Mouse (Mus musculus): ENCODE measurements at regions not wholly inside any gene's neighbourhood (a gene's known extent, or its start where the extent isn't known, plus 50 kb on each side); places are given as distances from the start of the nearest gene placed in this dataset.

DNA sequence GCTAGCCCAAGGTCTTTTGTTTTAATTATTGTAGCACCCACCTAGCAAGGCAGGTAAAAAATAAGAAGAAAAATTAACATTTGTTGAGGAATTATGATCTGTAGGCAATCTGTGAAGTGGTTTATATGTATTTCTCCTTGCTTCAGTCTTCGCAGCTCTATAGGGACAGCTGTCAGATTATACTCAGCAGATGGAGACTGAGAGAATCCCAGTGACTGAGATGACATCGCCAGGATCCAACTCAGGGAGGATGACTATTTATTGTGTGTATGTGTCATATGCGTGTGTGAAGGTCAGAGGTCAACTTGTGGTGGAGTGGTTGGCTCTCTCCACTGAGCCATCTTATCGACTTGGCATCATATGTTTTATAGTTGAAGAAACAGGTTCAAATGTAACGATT is 362.0 kb upstream of the Chd6 start:
- in situ Hi-C loops (cut with MboI; ENCODE audit: low pct_unique_long_range_greater_than_20kb in 1 of 2, low sequenced_read_pairs in 2 of 2, unreplicated experiment in 1 of 2), result no loop called here

- in situ Hi-C loops (cut with MboI; ENCODE audit: low pct_unique_long_range_greater_than_20kb in 1 of 2, low sequenced_read_pairs in 2 of 2, unreplicated experiment in 1 of 2), result no loop called here
Measured at GRCm38 (mm10) chr2:161470025-161470424, 361.1 kb upstream of the Chd6 start.

DNA sequence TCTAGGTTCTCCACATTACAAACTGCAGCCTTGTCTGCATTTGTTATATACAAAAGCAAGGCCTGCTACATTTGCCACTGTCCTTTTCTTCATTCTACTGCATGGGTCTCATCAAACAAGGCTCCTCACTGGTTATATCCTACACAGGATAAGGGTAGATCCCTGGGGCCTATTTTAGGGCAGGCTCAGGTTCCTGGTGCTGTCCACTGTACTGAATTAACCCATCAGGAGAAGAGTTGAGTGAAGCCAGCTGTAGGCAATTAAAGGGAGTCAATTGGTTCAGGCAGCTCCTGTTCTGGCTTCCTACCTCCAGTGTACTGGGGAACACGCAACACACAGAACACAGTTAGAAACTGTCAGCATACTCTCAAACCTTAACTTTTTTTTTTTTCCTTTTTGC is 358.2 kb upstream of the Chd6 start:
- in situ Hi-C loops (cut with MboI; ENCODE audit: low pct_unique_long_range_greater_than_20kb in 1 of 2, low sequenced_read_pairs in 2 of 2, unreplicated experiment in 1 of 2), result no loop called here

GRCm38 (mm10) chr2:161460600-161460999 is 351.7 kb upstream of the Chd6 start:
- in situ Hi-C loops (cut with MboI; ENCODE audit: low pct_unique_long_range_greater_than_20kb in 1 of 2, low sequenced_read_pairs in 2 of 2, unreplicated experiment in 1 of 2), result no loop called here

DNA sequence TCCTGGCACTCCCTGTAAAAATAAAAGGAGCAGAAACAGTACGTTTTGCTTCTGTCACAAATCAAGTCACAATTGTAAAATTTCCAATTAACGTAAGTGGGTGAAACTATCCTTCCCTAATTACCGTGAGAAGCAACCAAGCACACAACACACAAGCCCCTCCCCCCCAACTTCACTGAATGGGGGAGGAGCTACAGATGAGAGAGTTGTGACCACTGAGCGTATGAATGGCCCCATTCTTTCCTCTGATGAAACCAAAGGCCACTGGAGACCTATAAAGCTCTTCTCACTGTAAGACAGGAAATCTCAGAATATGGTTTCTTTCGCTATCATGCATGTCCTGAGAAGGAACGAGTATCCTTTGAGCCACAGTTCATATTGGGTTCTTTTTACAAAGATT is 345.6 kb upstream of the Chd6 start:
- in situ Hi-C loops (cut with MboI; ENCODE audit: low pct_unique_long_range_greater_than_20kb in 1 of 2, low sequenced_read_pairs in 2 of 2, unreplicated experiment in 1 of 2), result no loop called here

DNA sequence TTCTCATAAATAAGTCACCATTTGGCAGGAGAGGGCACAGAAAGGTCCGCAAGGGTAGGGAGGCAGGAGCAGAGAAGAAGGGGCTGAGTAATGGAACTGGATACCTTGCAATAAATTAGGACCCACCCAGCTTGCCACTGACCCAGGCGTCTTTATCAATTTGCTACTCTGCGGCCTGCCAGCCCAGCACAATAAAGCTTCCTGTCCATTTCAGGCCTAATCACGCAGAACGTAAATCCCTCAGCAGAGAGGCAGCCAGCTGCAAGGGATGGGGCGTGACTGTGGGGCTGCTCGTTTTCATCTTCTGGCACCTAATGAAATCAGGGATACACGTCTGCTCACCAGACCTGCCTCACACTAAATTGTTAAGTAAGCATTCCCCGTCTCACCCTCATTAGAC is 324.9 kb upstream of the Chd6 start:
- in situ Hi-C loops (cut with MboI; ENCODE audit: low pct_unique_long_range_greater_than_20kb in 1 of 2, low sequenced_read_pairs in 2 of 2, unreplicated experiment in 1 of 2), result no loop called here

- in situ Hi-C loops (cut with MboI; ENCODE audit: low pct_unique_long_range_greater_than_20kb in 1 of 2, low sequenced_read_pairs in 2 of 2, unreplicated experiment in 1 of 2), result no loop called here
Measured at GRCm38 (mm10) chr2:161429294-161429693, 320.4 kb upstream of the Chd6 start.

- in situ Hi-C loops (cut with MboI; ENCODE audit: low pct_unique_long_range_greater_than_20kb in 1 of 2, low sequenced_read_pairs in 2 of 2, unreplicated experiment in 1 of 2), result no loop called here
Measured at GRCm38 (mm10) chr2:161425587-161425986, 316.7 kb upstream of the Chd6 start.

DNA sequence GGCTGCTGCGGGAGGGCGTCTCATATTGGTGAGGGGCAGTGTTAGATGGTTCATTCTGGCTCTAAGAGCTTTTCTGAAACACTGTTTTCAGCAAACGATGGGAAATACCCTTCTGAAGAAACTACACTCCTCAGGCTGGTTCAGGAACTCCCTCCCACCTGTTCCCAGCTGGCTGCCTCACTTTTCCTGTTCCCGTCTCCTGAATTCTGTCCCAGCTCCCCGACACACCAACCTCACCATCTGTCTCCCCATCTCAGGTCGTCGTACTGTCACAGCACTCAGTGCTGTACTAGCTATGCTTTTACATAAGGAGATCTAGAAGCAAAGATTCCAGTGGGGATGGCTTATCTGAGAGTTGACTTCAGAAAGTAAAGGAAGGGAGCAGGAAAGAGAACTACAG is 309.2 kb upstream of the Chd6 start:
- in situ Hi-C loops (cut with MboI; ENCODE audit: low pct_unique_long_range_greater_than_20kb in 1 of 2, low sequenced_read_pairs in 2 of 2, unreplicated experiment in 1 of 2), result no loop called here

- in situ Hi-C loops (cut with MboI; ENCODE audit: low pct_unique_long_range_greater_than_20kb in 1 of 2, low sequenced_read_pairs in 2 of 2, unreplicated experiment in 1 of 2), result no loop called here
Measured at GRCm38 (mm10) chr2:161416218-161416927, 307.5 kb upstream of the Chd6 start.

DNA sequence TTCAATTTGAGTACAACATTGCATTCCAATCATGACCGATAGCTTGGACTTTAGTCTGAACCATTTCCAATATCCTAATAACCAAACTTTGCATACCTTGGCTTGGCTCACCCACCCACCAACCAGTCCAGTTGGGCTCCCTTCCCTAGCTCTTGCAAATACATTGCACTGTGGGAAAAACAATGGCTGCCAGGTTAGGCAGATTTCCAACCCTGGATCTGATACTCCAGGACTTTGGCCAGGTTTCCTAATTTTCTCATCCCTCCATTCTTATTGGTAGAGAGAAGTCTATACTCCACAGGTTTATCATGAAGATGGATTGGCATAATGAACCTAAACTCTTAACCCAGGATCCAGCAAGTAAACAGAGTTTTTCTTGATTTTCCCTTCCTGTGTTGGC is 299.4 kb upstream of the Chd6 start:
- in situ Hi-C loops (cut with MboI; ENCODE audit: low pct_unique_long_range_greater_than_20kb in 1 of 2, low sequenced_read_pairs in 2 of 2, unreplicated experiment in 1 of 2), result no loop called here

- in situ Hi-C loops (cut with MboI; ENCODE audit: low pct_unique_long_range_greater_than_20kb in 1 of 2, low sequenced_read_pairs in 2 of 2, unreplicated experiment in 1 of 2), result no loop called here
Measured at GRCm38 (mm10) chr2:161405847-161406384, 297.0 kb upstream of the Chd6 start.

GRCm38 (mm10) chr2:161398061-161398460 is 289.2 kb upstream of the Chd6 start:
- in situ Hi-C loops (cut with MboI; ENCODE audit: low pct_unique_long_range_greater_than_20kb in 1 of 2, low sequenced_read_pairs in 2 of 2, unreplicated experiment in 1 of 2), result no loop called here

DNA sequence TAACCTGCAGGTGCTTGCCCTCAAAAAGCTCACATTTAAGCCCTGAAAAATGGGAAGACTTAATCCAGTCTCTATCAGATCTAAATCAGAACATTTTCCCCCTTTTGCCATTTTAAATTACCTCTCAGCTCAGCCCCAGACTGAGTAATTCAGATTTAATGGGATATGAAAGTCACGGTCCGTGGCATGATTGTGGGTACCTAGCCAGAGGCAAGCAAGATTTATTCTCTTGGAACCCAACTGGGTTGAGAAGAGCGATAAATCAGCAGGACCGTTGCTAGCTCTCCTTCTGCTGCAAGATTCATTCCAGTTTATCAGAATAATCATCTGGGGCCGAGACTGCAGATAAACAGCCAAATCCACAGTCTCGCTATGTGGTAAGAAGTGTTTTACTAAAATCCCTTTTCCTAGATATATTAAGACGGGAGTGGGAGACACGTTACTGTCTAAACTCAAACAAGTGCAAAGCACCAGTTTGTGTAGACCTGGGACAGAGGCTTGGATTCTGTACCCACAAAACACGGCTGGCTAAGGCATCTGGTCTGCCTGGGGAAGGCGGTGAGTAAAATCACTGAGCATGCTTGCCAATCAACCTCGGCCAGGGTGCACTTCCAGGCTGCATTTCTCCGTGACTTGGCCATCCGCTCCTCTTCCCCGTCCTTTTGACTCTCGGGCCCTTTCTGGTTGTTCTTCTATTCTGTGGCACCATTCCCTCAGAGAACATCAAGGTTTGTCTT is 282.2 kb upstream of the Chd6 start:
- in situ Hi-C loops (cut with MboI; ENCODE audit: low pct_unique_long_range_greater_than_20kb in 1 of 2, low sequenced_read_pairs in 2 of 2, unreplicated experiment in 1 of 2), result no loop called here

- in situ Hi-C loops (cut with MboI; ENCODE audit: low pct_unique_long_range_greater_than_20kb in 1 of 2, low sequenced_read_pairs in 2 of 2, unreplicated experiment in 1 of 2), result no loop called here
Measured at GRCm38 (mm10) chr2:161389318-161389835, 280.5 kb upstream of the Chd6 start.

DNA sequence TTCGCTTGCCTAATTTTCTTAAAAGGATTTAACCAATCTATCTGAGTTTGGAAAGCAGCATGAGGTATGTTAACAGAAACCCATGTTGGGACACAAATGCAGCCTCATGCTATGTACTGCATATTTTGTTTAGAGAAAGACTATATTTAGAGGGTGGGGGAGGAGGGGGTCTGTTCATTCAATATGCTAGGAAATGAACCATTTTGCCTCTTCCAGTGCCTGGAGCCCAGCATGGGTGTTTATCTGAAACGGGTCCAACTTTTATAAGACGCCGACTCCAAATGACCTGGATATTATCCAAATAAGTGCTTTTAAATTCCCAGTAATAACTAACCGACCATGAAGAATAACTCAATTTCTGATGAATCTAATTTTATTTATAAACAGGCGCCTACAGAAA is 278.2 kb upstream of the Chd6 start:
- in situ Hi-C loops (cut with MboI; ENCODE audit: low pct_unique_long_range_greater_than_20kb in 1 of 2, low sequenced_read_pairs in 2 of 2, unreplicated experiment in 1 of 2), result no loop called here

DNA sequence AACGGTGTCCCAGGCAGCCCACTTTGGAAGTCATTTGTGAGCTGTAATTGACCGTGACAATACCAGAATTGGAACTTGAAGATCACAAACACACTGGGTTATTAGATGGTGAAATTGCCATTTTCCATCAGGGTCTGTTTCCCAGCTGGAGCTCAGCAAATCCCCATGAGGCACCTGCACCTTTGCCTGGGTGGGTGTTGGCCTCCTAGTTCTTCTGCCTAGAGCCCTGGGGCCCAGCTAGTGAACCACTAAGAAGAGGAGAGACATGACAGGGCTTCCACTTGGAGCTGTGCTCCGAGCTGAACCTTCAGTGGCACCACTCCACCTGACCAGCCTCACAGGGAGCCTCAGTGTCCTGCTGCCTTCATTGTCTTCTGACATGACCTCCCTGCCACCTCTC is 273.5 kb upstream of the Chd6 start:
- in situ Hi-C loops (cut with MboI; ENCODE audit: low pct_unique_long_range_greater_than_20kb in 1 of 2, low sequenced_read_pairs in 2 of 2, unreplicated experiment in 1 of 2), result no loop called here

DNA sequence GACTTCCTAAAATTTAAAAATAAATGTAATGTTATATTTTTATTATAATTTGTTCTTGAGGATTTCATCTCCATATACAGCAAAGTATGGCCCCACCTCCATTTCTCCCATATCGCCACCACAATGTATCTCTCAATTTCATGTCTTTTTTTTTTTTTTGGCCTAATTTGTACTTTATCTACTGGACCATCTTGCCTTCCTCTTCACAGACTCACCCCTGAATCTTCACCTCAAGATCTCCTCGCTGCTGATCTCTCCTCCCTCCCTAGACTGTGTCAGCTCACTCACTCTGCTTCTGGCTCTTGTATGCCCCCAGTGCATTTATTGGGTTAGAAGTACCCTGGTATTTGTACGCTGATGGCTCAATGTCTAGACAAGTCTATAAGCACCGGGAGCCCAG is 269.4 kb upstream of the Chd6 start:
- in situ Hi-C loops (cut with MboI; ENCODE audit: low pct_unique_long_range_greater_than_20kb in 1 of 2, low sequenced_read_pairs in 2 of 2, unreplicated experiment in 1 of 2), result no loop called here

DNA sequence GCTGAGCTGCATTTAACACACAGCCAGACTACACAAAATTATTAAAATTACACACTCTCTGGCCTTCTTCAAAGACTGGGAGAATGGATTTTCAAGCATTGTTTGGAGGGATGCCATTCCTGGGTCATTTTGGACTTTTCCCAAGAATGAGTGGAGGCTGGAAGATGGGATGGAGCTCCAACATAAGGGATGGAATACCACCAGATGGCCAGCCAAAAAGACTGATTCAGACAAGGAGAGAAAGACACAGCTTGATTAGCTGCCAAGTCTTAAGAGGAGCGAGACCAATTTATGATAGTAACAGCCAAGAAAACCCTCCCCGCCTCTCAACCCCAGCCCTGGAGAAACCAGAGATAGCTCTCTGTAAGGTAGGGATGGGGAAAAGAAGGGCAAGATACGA is 253.4 kb upstream of the Chd6 start:
- in situ Hi-C loops (cut with MboI; ENCODE audit: low pct_unique_long_range_greater_than_20kb in 1 of 2, low sequenced_read_pairs in 2 of 2, unreplicated experiment in 1 of 2), result no loop called here

- in situ Hi-C loops (cut with MboI; ENCODE audit: low pct_unique_long_range_greater_than_20kb in 1 of 2, low sequenced_read_pairs in 2 of 2, unreplicated experiment in 1 of 2), result no loop called here
Measured at GRCm38 (mm10) chr2:161349110-161349509, 240.2 kb upstream of the Chd6 start.
